Mouse (Mus musculus): ENCODE data around the gene Col5a3. TPM values are rescaled to one million over a fixed set of nuclear protein-coding genes. Genes with fewer than 3 reads are reported as not detected.

Gene Col5a3
- polyA plus RNA-seq, 1 experiment = 0.02 TPM

DNA sequence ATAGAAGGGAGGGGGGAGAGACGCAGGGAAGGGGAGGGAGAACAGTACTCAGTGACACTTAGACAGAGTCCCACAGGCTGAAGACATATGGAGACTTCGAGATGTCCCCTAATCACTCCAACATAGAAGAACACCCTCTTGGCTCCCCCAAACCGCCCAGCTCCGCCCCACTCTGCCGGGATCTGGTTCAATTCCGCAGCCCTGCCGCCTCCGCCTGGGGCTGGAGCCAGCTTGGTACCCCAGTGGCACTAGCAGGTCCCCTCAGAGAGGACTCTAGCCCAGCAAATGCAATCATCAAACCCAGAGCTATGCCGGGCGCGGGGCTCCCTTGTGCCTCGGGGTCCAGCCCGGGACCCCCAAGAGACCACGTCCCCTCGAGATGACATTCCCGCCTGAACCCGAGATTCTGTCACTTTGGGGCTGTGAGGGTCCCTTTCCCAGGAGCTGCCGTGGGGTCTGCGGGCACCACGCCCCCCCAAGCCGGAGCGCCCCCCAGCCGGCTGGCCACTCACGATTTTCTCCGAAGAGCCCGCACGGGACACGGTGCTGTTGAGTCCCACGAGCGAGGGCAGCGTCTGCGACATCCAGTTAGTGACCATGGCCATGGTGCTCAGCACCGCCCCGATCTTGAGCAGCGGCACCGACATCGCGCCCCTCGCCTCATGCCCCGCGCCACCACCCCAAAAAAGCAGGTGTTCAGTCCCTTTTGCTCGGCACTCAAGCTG is 88.6 kb downstream of the Col5a3 start:
- no peak for TF ChIP-seq GATA1 (IDR thresholded peaks at IDR 0.05; ENCODE audit: borderline replicate concordance, low read length)
- TF ChIP-seq FLI1 (IDR thresholded peaks at IDR 0.05; ENCODE audit: low read length) = no peak
- H3K36me3 ChIP-seq (replicated peaks; ENCODE audit: low read length) = no peaks in the 10 kb centered on the region
- H3K9me3 ChIP-seq = no peaks in the 10 kb centered on the region
- H3K4me3 ChIP-seq (replicated peaks) = peak overlapping the region; percentile 90
- H3K4me1 ChIP-seq = peaks cover 32% of the 10 kb centered on the region
- peaks cover 86% of the 10 kb centered on the region for H3K27me3 ChIP-seq (replicated peaks)

- peaks cover 17% of the 10 kb centered on the region for H3K4me1 ChIP-seq
- 0 out of 2 replicates have a peak, but pooled peaks cover 4% of the 10 kb centered on the region for H3K9me3 ChIP-seq
- peaks cover 67% of the 10 kb centered on the region for H3K27me3 ChIP-seq (replicated peaks)
- no peak overlapping the region for H3K4me3 ChIP-seq (replicated peaks)
- no peaks in the 10 kb centered on the region for H3K36me3 ChIP-seq (replicated peaks; ENCODE audit: low read length)
- TF ChIP-seq FLI1 (IDR thresholded peaks at IDR 0.05; ENCODE audit: low read length) (no peak), GATA1 (IDR thresholded peaks at IDR 0.05; ENCODE audit: borderline replicate concordance, low read length) (no peak)
These were observed 93.3 kb downstream of the Col5a3 start for GRCm38 (mm10) chr9:20721582-20721981.

Other genes with a start within 250 kb of the Col5a3 start
- gene Zfp846, start 233.8 kb downstream of the Col5a3 start, polyA plus RNA-seq (2012; ENCODE audit: insufficient read depth, low replicate concordance) = 1.6 TPM in 1 of 2 replicates, not detected in the other
- gene Ubl5, start 172.2 kb downstream of the Col5a3 start, polyA plus RNA-seq (2012; ENCODE audit: insufficient read depth, low replicate concordance) = 15.3 TPM in 1 of 2 replicates, not detected in the other
- 20.8 and 31.8 TPM in 2 replicates for gene Fbxl12, start 170.3 kb downstream of the Col5a3 start, polyA plus RNA-seq (2012; ENCODE audit: insufficient read depth, low replicate concordance)
- gene Pin1, start 163.0 kb downstream of the Col5a3 start, polyA plus RNA-seq (2012; ENCODE audit: insufficient read depth, low replicate concordance) = 8.5 and 31.8 TPM in 2 replicates
- 0.16 TPM in 1 of 2 replicates, not detected in the other for gene Olfm2, start 68.7 kb downstream of the Col5a3 start, polyA plus RNA-seq (2012; ENCODE audit: insufficient read depth, low replicate concordance)
- not detected in 2 replicates for gene Rdh8, start 3.4 kb upstream of the Col5a3 start, polyA plus RNA-seq (2012; ENCODE audit: insufficient read depth, low replicate concordance)
- 39.0 and 51.7 TPM in 2 replicates for gene A230050P20Rik, start 53.6 kb upstream of the Col5a3 start, polyA plus RNA-seq (2012; ENCODE audit: insufficient read depth, low replicate concordance)
- gene Angptl6, start 64.7 kb upstream of the Col5a3 start, polyA plus RNA-seq (2012; ENCODE audit: insufficient read depth, low replicate concordance) = 4.7 and 5.1 TPM in 2 replicates
- gene Ppan, start 73.1 kb upstream of the Col5a3 start, polyA plus RNA-seq (2012; ENCODE audit: insufficient read depth, low replicate concordance) = 84.5 and 137 TPM in 2 replicates
- gene Eif3g, start 83.6 kb upstream of the Col5a3 start, polyA plus RNA-seq (2012; ENCODE audit: insufficient read depth, low replicate concordance) = 300 and 342 TPM in 2 replicates
- 31.3 and 39.8 TPM in 2 replicates for gene Dnmt1, start 144.8 kb upstream of the Col5a3 start, polyA plus RNA-seq (2012; ENCODE audit: insufficient read depth, low replicate concordance)
- 4.0 and 8.4 TPM in 2 replicates for gene S1pr2, start 161.7 kb upstream of the Col5a3 start, polyA plus RNA-seq (2012; ENCODE audit: insufficient read depth, low replicate concordance)
- gene Mrpl4, start 187.7 kb upstream of the Col5a3 start, polyA plus RNA-seq (2012; ENCODE audit: insufficient read depth, low replicate concordance) = 62.4 and 63.4 TPM in 2 replicates
- 8.8 and 10.8 TPM in 2 replicates for gene Icam1, start 200.9 kb upstream of the Col5a3 start, polyA plus RNA-seq (2012; ENCODE audit: insufficient read depth, low replicate concordance)
- 5.3 and 7.9 TPM in 2 replicates for gene Icam4, start 214.3 kb upstream of the Col5a3 start, polyA plus RNA-seq (2012; ENCODE audit: insufficient read depth, low replicate concordance)
- gene Icam5, start 217.0 kb upstream of the Col5a3 start, polyA plus RNA-seq (2012; ENCODE audit: insufficient read depth, low replicate concordance) = 3.0 and 9.9 TPM in 2 replicates